Mouse (Mus musculus) c-Kit-positive CD71-positive TER-119-positive erythroid progenitor cells, embryonic 14.5 days (primary cell): ENCODE measurements around the gene Tmem50a.

Source experiments
- DNase-seq: peaks from one replicate; pipeline ENCODE4 v3.0.0-alpha.2; 2013; ENCODE audit warnings: low spot score

Tmem50a gene

DNA sequence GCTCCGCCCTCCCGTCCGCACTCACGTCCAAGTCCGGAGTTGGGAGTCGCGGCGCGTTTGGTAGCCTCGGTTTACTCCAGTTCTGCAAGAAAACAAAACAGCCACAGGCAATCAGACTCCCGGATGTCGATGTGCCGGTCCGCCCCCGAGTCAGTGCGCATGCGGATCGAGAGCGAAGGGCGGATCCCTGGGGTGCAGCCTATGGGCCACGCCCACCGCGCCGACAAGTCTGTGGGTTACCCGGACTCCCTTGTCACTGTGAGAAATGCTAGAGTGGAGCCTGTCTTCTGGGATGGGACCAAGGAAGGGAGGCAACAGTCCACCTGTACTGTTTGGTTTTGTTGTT is at the start of gene Tmem50a:
Gene Tmem50a (minus strand): TSS at position 161 of the 346 bp plus-strand sequence.
- peak; percentile 94 for DNase-seq

DNA sequence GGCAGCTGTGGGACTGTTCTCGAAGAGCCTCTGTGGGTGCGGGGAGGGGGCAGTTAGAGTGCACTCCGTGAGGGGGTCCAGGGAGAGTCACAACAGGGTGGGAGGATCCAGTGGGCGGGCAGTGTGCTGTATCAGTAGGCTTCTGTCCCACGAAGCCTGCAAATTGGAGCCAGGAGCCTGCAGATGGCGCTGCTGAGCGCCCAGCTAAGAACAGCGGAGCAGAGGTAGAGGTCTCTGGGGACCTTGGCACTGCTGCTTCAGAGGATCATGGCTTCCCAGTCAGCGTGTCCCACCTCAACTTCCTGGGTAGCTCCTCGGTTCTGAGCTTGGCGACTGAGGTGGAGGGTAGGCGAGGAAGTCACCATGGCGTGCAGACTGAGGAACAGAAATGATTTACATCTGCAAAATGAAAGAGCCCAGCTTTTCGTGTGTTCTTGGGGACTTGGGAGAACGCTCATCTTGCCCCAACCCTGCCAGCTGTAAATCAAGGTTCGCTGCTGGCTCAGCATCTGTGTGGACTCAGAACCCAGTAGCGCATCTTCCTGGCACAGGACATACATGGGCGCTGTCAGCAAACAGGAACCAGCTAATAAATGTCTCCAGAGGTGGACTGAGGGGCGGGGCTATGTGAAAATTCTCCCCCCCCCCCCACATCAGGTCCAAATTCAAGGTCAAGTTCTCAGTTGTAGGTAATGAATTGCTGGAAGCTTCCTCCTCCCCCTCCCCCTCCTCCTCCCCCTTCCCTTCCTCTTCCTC is 48.4 kb upstream of the Tmem50a start:
- peak; percentile 78 for DNase-seq

DNA sequence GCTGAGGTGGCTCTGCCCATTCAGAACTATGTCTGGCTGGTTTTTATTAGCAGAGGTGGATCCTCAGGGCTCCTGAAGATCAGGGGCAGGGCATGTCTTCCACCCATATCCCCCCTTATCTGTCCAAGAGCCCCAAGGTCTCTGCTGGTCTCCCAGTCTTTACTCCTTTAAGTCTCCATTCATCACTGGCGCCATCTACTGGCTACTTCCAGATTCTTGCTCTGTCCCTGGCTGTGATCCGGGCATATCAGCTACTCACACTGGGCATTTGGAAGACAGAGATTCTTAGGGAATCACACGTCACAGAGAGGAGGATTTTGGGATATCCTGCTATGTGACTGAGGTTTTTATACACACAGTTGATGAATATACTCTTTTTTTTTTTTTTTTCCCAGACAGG is 41.5 kb upstream of the Tmem50a start:
- peak; percentile 74 for DNase-seq

DNA sequence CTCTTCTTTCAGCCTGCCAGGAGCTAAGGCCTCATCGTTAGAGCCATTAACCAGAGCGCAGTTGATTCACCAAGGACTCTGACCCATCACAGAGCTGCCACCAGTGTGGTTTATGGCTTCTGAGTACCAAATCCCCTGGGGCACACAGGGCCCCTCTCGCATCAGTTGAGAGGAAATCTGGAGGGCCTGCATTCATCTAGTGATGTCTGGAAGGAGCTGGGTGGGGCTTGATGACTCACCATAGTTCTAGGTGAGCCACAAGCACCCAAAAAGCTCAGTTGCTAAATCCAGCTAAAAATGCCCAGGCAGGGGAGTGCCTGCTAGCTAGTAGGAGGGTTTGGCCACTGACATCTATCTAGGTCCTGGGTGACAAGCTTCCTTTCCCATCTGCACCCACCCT is 41.0 kb upstream of the Tmem50a start:
- DNase-seq = no peak

DNA sequence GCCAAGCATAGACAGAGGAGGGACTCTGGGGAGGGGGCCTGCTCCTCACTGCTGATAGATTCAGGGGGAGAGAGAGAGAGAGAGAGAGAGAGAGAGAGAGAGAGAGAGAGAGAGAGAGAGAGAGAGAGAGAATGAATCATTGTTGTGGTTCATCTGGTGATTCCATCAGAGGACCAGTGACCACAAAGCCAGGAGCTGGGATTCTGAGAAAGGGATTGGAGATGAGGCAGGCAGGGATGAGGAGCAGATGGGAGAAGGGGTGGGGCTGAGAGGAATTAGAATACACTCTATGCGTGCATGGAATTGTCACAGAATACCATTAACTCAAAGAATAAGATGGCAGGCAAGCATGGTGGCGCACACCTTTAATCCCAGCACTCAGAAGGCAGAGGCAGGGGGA is 40.4 kb upstream of the Tmem50a start:
- DNase-seq = no peak

DNA sequence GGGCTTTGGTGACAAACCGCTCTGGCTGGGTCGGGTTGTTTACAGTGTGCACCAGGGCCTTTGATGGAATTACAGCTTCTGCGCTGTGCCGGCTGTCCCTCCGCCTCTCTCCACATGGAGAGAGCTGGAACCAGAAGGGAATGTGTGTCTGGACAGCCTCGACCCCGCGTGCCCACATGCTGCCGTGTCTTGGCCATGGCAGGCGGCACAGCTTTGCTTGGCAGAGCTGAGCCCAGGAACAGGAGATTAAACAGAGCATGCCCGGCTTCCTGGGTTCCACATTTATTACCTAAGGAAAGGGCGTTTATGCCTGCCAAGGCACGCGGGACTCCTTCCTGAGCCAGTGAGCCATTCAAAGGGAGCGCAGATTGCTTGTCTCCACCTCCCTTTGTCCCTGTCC is 39.6 kb upstream of the Tmem50a start:
- no peak for DNase-seq

DNA sequence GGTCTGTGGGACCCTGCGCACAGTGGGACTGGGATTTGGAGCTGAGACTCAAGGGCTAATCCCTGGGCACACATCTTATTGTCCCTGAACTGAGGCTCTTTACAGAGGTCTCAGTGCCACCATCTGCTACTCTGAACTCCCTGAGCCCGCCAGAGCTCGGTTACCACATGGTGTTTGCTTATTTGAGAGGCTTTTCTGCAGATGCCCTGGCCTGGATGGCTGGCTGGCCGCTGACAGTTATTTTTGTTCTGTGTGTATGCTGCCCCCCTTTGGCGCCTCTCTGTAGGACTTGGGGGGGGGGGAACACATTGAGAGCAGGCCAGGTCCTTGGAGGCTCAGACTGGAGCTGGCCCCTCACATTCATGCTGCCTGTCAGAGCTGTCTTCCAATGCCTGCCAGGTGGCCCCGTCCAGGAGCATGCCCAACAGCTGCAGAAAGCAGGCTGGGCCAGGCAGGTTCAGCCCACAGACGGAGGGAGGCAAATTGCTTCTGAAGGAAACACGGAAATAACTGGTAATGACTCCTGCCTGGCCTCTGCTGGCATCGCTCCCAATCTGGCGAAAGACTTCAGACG is 35.8 kb upstream of the Tmem50a start:
- no peak for DNase-seq

DNA sequence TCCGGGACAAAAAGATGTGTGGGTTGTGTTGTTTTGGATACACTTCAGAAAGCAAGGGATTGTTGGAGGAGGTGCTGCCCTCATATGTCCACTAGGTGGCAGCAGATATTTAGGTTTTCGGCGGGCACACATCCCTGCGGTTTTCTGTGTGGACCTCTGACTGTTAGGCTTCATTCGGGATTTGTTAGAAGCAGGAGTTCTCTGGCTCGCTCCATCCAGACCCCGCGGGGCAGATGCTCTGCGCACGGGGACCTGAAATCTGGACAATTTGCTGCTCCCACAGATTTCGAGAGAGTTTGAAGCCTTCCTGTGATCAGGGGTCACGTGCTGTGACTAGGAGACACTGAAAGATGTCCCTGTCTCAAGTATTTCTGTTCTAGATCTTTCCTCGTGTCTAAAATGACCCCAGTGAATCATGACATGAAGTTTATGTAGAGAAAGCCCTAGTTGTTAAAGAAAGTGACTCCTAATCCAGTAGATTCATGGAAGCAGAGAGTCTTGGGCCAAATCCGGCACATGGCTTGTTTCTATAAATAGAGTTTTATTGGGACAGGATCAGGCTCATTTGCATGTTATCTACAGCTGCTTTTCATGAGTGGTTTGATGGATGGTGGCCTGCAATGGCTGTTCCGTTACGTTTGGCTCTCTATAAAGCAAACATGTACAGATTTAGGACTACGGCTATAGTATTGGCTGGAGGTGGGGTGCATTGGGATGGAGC is 31.4 kb upstream of the Tmem50a start:
- DNase-seq = no peak

DNA sequence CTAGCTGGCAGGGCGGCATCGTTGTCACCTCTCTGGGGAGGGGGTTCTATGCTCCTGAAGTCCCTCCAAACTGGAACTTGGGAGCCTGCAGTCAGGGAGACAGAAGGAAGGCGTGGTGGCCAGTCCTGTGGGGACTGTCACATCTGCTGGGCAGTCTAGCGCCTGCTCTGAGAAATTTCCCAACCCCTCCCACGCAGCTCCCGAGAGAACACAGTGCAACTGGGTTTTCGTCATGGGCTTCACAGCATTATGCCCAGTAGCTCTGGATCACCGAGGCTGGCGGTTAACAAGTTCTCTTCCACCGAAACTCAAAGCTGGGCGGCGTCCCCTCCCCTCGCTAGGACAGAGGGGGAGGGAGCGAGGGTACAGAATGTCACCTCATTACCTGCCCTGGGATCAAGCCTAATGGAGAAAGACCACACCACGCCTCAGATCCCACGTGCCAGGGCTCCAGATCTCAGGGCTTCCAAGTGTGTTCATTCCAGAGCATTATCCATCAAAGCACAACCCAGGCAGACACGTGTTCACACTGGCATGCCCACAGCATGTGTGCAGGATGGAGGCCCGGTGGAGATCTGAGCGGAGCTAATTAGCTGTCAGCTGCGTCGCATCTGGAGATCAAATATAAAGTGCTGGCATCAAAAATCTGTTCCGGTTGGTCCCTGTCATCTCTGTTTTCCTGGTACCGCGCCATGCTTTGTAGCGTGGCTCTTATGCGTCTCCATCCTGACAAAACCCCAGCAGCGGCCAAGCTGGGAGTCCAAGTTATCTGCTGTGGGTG is 29.1 kb upstream of the Tmem50a start:
- no peak for DNase-seq

DNA sequence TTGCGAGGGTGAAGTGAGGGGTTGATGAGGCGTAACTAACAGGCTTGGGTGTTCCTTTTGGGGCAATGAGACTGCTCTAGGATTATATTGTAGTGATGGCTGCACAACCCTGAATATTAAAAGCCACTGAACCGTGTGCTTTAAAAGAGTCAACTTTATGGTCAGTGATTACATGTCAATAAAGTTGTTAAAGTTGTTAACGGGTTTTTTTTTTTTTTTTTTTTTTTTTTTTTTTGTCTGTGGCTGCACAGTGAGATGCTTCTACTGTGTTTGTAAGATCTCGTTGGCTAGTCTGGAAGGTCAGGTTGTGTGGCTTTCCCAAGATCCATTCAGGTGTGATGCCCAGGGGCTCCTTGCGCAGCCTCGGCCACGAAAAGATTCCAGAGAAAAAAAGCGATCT is 25.1 kb upstream of the Tmem50a start:
- DNase-seq = no peak

DNA sequence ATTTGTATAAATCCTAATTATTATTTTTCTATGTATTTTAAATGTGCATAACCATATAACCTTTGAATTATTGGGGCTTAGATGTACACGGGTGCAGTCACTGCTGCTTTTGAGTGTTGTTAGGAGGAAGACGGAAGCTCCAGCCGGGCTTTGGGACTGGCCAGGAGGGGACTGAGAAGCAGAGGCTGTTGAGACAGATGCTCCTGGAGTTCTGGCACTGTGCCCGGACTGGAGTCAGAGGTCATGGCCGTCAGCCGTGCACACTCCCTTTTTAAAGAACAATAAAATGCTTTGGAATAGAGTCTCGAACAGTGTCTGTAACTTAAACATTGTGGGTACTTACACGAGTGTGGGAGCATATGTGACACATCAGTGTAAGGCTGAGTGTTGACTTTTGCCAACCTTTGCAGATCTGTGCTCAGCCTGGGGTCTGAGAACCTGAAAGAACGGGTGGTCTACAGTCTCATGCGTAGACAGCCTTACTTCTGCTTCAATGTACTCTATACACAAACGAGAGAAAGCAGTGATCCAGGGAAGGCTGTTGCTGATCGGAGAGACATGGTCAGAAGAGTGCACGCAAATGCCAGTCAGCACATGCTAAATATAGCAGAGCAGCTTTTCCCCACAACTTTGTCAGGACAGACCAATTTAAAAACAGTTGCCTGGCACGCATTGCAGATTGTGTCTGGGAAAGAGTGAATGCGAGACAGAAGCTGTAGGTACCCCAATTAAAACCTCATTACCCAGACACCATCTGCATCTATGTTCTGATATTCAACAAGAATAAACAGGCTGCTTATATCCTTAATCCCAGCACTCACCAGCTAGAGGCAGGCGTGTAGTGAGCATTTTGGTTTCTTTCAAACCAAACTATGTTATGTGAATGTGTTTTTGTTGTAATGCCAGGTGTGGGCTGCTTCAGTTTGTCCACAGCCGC is 22.7 kb upstream of the Tmem50a start:
- DNase-seq = no peak

DNA sequence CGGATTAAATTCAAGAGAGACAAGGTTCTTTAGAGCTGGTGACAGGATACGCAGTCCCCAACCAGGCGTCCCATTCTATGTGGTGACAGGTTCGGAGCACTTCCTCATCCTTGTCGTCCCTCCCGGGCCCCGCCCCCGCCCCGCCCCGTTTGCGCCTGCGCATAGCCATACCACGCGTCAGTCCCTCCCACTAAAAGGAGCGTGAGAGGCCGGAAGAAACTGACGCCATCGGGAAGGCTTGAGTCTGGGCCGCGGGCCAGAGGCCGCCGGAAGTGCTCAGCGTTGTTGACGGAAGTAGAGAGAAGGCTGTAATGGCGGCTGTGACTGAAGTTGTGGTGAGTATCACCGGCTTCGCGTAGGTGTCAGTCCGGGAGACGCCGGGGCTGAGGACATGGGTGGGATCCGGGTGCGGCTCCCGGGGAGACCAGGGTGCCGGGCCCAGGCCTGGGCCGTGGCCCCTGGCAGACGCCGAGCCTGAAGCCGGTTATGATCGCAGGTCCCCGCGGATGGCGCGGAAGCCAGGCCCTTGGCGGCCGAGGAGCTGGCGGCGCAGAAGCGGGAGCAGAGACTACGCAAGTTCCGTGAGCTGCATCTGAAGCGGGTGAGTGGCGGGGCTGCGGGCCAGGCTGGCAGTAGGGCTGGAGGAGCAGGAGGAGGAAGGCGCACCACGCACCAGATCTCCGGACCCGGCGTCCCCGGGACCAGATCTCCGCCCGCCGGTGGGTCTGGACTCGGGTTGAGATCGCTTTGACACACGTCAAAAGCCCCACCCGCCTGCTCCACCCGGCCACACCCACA is 16.1 kb upstream of the Tmem50a start, which contains the start of gene Syf2:
Gene Syf2 (plus strand): TSS at position 215 of the 798 bp plus-strand sequence.
- peak; percentile 96 for DNase-seq

DNA sequence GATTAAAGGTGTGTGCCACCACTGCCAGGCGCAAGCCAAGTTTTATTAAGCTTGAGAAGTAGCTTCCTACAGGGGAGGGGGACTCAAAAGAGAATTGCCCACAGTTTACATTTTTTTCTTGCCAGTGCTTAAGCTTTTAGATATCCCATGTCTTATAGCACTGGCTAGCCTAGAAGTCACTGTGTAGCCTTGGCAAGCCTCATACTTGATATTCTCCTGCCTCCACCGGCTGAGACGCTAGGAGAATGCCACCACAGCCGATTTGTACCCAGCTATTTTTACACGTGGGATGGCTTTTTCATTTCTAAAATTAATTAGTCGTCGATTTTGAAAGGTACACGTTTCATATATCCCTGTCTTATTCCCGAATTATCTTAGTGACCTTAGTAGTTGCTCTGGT is 15.4 kb upstream of the Tmem50a start:
- DNase-seq = no peak

DNA sequence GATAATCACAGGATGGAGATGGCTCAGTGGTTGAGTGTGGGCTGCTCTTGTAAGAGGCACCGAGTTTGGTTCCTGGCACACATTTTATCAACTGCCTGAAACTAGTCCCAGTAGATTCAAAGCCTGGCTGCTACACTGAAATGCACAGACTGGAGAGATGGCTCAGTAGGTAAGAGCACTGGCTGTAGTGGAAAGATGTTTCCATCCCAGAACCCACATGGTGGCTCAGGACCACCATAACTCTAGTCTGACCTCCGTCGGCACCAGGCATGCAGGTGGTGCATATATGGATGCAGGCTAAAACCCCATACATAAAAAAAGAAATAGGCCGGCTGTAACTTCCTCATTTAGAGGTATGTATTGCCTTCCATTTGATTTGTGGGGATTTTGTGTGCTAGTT is 14.7 kb upstream of the Tmem50a start:
- DNase-seq = no peak

DNA sequence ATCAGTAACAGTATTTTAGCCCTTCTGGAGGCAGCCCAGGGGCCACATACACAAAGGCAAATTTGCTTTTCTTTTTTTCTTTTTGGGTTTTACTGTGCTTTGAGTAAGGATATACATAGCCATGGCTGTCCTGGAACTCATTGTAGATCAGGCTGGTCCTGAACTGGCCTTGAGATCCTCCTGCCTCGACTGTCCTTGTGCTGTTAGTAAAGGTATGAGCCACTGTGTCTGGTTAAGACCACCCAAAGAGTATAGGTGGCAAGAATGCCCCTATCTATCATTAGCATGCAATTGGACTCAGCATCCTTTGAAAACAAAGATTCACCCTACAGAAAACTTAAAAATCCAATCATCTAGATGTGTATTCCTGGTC is 13.6 kb upstream of the Tmem50a start:
- no peak for DNase-seq

DNA sequence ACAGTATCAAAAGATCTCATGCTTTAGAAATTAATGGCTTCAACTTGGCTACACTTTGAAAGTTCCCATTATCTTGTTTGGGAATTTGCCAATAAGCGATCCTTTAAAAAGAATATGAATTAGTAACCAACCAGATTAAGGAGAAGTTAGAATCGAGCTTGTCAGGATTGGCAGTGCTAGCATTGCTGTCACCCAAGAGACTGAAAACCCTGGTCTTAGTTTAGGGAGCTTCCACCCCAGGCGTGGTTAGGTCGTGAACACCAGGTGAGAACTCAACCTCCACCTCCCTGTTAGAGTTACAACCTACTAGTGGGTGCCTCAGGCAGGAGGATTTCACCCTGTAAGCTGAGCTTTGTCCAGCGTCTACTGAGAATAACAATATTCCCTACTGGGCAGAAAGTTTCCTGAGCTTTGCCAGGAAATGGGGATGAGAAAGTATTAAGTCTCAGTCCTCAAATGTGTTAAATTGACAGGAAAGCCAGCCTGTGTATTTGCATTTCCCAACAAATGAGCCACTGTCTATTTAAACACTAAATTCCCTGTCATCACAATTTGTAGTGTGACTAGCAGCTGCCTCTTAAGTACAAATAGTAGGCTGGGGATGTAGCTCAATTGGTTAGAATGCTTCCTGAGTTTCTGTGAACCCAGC is 13.1 kb upstream of the Tmem50a start:
- no peak for DNase-seq

DNA sequence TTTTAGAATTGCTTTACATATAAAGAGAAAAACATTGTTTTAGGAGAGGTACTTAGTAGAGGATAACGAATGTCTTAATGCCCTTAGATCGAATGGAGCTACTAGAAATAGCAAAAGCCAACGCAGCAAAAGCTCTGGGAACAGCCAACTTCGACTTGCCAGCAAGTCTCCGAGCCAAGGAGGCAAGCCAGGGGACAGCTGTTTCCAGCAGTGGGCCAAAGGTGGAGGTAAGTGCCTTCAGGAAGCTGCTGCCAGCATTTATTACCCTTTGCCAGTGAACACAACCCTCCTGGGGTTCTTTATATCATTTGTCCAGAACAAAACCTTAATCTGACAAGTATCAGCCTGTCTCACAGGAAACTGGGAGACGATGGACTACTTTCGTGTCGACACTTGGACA is 10.4 kb upstream of the Tmem50a start:
- no peak for DNase-seq

DNA sequence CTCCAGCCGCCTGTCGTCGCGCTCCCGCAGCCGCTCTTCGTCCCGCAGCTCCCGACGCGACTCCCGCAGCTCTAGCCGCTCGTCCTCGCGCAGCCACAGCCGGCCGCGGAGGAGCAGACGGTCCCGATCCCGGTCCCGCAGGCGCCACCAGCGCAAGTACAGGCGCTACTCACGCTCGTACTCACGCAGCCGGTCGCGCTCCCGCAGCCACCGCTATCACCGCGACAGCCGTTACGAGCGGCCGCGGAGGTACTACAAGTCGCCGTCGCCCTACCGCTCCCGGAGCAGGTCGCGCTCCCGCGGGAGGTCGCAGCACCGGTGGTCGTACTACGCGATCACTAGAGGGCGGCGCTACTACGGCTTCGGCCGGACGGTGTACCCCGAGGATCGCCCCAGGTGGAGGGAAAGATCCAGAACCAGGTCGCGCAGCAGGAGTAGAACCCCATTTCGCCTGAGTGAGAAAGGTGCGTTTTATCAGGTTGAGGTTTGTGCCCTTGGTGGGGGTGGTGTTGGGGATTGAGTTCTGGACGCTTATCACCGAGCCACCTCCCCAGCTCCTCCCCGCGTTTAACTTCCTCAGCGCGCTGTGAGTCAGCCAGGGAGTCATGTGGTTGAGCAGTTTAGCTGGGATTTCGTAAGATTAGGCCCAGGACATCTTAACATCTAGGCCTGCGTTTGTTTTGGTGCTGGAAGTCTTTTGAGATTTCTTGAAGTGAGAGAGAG is 9.4 kb upstream of the Tmem50a start:
- peak; percentile 87 for DNase-seq

DNA sequence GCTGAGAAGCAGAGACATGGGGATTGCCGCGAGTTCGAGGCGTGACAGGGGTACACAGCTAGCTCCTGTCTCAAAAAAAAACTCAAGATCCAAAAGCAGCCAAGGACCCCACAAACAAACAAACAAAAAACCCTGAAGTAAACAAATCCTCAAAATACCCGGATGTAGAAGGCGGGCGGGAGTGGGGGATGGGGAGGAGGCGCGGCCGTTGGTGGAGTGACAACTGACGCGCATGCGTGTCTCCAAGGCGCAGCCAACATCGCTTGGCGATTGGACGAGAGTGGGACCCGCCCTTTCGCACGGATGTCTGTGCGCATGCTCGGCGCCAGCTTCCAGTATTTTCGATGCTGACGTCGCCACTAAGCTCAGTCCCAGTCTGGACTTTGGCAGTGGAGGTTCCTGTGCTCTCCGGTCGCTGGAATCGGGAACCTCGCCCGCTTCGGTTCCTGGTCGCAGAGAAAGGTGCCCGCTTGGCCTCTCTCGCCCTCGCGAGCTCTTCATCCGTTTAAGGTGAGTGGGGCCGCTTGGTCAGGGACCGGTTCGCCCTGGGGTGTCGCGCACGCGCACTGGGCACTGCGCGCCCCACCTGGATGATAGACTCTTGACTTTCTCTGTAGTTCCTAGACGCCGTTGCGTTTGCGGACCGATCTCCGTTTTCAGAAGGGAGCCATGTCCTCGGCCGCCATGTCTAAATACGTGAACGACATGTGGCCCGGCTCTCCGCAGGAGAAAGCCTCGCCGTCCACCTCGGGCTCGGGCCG is 8.6 kb upstream of the Tmem50a start, which contains the start of gene Rsrp1:
Gene Rsrp1 (plus strand): TSS at position 335 of the 761 bp plus-strand sequence.
- DNase-seq = peak; percentile 97
